Mouse (Mus musculus) stomach, postnatal 0 days (tissue): ENCODE data around the gene Rgs8. TPM values are rescaled to one million over a fixed set of nuclear protein-coding genes. Genes with fewer than 3 reads are reported as not detected.

Experiments used
- ATAC-seq: fragments of 200-750 bp; cut with Nextera tagmentation; 2 replicates; pipeline ENCODE4 v1.8.0; 2017; ENCODE audit not compliant: low FRiP score, low TSS enrichment
- DNase-seq: peaks from one replicate; pipeline ENCODE4 v3.0.0-alpha.2; 2016; ENCODE audit warnings: low spot score
- H3K27ac ChIP-seq: fragments of 300-500 bp; sonication (generic); replicated peaks from 2 replicates; pipeline ENCODE4 v1.5.1; 2014; ENCODE audit warnings: mild to moderate bottlenecking, control low read depth
- H3K27me3 ChIP-seq: fragments of 300-500 bp; sonication (generic); 2 replicates; pipeline ENCODE4 v1.6.1; 2014; ENCODE audit warnings: low read length; ENCODE audit not compliant: control insufficient read depth, insufficient read depth
- H3K36me3 ChIP-seq: fragments of 300-500 bp; sonication (generic); 2 replicates; pipeline ENCODE4 v1.6.1; 2014; ENCODE audit warnings: low read length, mixed read lengths; ENCODE audit not compliant: control insufficient read depth, insufficient read depth
- H3K4me1 ChIP-seq: fragments of 300-500 bp; sonication (generic); replicated peaks from 2 replicates; pipeline ENCODE4 v1.6.1; 2014; ENCODE audit warnings: antibody characterized with exemption; ENCODE audit not compliant: control insufficient read depth, insufficient read depth
- H3K4me2 ChIP-seq: fragments of 300-500 bp; sonication (generic); replicated peaks from 2 replicates; pipeline ENCODE4 v1.6.1; 2014; ENCODE audit warnings: low read depth, mild to moderate bottlenecking, control low read depth, moderate library complexity
- H3K4me3 ChIP-seq: fragments of 300-500 bp; sonication (generic); 2 replicates; pipeline ENCODE4 v1.5.1; 2014; ENCODE audit warnings: low read depth, low read length, control low read depth
- H3K9ac ChIP-seq: fragments of 300-500 bp; sonication (generic); 2 replicates; pipeline ENCODE4 v1.6.1; 2014; ENCODE audit warnings: mild to moderate bottlenecking, low read length, control low read depth, mixed read lengths
- H3K9me3 ChIP-seq: fragments of 300-500 bp; sonication (generic); 2 replicates; pipeline ENCODE4 v1.6.1; 2016; ENCODE audit warnings: low read length; ENCODE audit not compliant: control insufficient read depth
- CTCF ChIP-seq: IDR thresholded peaks from 2 replicates; pipeline ENCODE4 v1.5.1; 2016; ENCODE audit warnings: antibody characterized with exemption, low read depth, mild to moderate bottlenecking, moderate library complexity
- EP300 ChIP-seq: optimal IDR thresholded peaks from 2 replicates; pipeline ENCODE3; 2016; ENCODE audit warnings: antibody characterized with exemption
- WGBS: fragments of 180-500 bp; shearing (Covaris S2); extraction: QIAGEN DNeasy Blood & Tissue Kit; methylation state at CpG from one replicate; pipeline ENCODE4 v1.1.7; 2014; 5-methylcytosine and 5-hydroxymethylcytosine counted together
- polyA plus RNA-seq: library from polyadenylated mRNA; unstranded; fragments of >200 nt; fragmentation: Nextera tagmentation; extraction: Ambion mirVana; gene quantifications from 2 replicates; pipeline ENCODE4 v1.2.1, GENCODE M21; 2015

Rgs8 gene
- polyA plus RNA-seq, 1 experiment from 2014 or later: 0.16 TPM

- peaks cover 2% of the 10 kb centered on the region; the same call in 1 of the 2 replicates for H3K4me1 ChIP-seq
- DNase-seq (no peak), ATAC-seq (no peak)
- TF ChIP-seq EP300 (no peak), CTCF (no peak)
- H3K4me3 ChIP-seq: no peak overlapping the region
- no peaks in the 10 kb centered on the region for H3K27me3 ChIP-seq
- WGBS: 45% methylated on average over 5 of the region's 5 CpGs
- H3K27ac ChIP-seq: no peak overlapping the region
- no peak overlapping the region for H3K9ac ChIP-seq
- no peaks in the 10 kb centered on the region for H3K9me3 ChIP-seq
- no peak overlapping the region for H3K4me2 ChIP-seq
- no peaks in the 10 kb centered on the region for H3K36me3 ChIP-seq
These were observed 16.0 kb upstream of the Rgs8 start for GRCm38 (mm10) chr1:153636821-153637220.

DNA sequence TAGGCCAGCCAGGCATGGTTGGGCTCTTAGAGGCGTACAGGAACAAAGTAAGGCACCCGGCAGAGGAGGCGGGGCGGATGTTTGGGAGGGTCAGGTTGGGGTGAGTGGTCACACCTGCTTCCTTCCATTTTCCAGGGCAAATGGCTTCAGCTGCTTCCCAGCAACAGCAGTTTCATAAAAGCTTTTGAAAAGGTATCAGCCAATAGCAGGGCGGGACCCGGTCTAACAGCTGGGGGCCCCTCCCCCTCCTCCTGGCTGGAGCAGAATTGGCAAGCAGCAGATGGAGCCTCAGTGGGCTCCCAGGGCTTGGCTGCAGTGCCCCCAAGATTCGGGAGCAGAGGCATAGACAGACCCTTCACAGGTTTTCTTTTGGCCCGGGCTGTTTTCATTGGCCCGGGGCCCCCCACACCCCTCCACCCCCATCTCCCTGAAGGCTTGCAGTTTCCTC lies 11.3 kb upstream of the Rgs8 start:
- no peaks in the 10 kb centered on the region for H3K9me3 ChIP-seq
- H3K27ac ChIP-seq: peak overlapping the region; percentile 67
- ATAC-seq (peak; percentile 81), DNase-seq (peak; percentile 47)
- 6% methylated on average over 9 of the region's 9 CpGs for WGBS
- 0 out of 2 replicates have a peak overlapping the region, but pooled peaks have one; percentile 8 for H3K4me3 ChIP-seq
- peak overlapping the region; percentile 46 for H3K4me2 ChIP-seq
- no peak overlapping the region for H3K9ac ChIP-seq
- no peak for TF ChIP-seq EP300
- no peak for TF ChIP-seq CTCF
- H3K27me3 ChIP-seq: no peaks in the 10 kb centered on the region
- 0 out of 2 replicates have a peak, but pooled peaks cover 2% of the 10 kb centered on the region for H3K4me1 ChIP-seq
- H3K36me3 ChIP-seq: no peaks in the 10 kb centered on the region

GRCm38 (mm10) chr1:153641940-153642501 lies 10.8 kb upstream of the Rgs8 start:
- Histone ChIP-seq H3K9me3 (no peaks in the 10 kb centered on the region), H3K27ac (peak overlapping the region; percentile 67), H3K27me3 (no peaks in the 10 kb centered on the region), H3K4me2 (peak overlapping the region; percentile 46), H3K36me3 (no peaks in the 10 kb centered on the region), H3K4me3 (peak overlapping the region; percentile 8; the same call in 1 of the 2 replicates), H3K4me1 (0 out of 2 replicates have a peak, but pooled peaks cover 2% of the 10 kb centered on the region), H3K9ac (peak overlapping the region; percentile 38; the same call in 1 of the 2 replicates)
- DNase-seq (peak; percentile 40), ATAC-seq (peak; percentile 53; the same call in 1 of the 2 replicates)
- whole genome bisulfite sequencing: 13% methylated on average over 13 of the region's 13 CpGs
- no peak for TF ChIP-seq CTCF
- TF ChIP-seq EP300: no peak

GRCm38 (mm10) chr1:153653674-153654073 lies 849 bp downstream of the Rgs8 start:
- TF ChIP-seq EP300 (no peak), CTCF (no peak)
- Histone ChIP-seq H3K9me3 (no peaks in the 10 kb centered on the region), H3K36me3 (no peaks in the 10 kb centered on the region), H3K4me2 (no peak overlapping the region), H3K4me1 (no peaks in the 10 kb centered on the region; the same call in 1 of the 2 replicates), H3K27ac (no peak overlapping the region), H3K4me3 (no peak overlapping the region), H3K9ac (no peak overlapping the region), H3K27me3 (no peaks in the 10 kb centered on the region)
- ATAC-seq: no peak
- DNase-seq: no peak
- 13% methylated on average over 5 of the region's 5 CpGs for WGBS

- no peak overlapping the region for H3K9ac ChIP-seq
- H3K4me3 ChIP-seq: no peak overlapping the region
- DNase-seq: no peak
- ATAC-seq: no peak
- TF ChIP-seq CTCF (no peak), EP300 (no peak)
- no peaks in the 10 kb centered on the region for H3K9me3 ChIP-seq
- no peaks in the 10 kb centered on the region for H3K36me3 ChIP-seq
- H3K27me3 ChIP-seq: no peaks in the 10 kb centered on the region
- 65% methylated on average over 9 of the region's 9 CpGs for WGBS
- H3K4me1 ChIP-seq: no peaks in the 10 kb centered on the region
- no peak overlapping the region for H3K27ac ChIP-seq
- H3K4me2 ChIP-seq: no peak overlapping the region
These were observed 6.8 kb downstream of the Rgs8 start for GRCm38 (mm10) chr1:153659666-153660065.

DNA sequence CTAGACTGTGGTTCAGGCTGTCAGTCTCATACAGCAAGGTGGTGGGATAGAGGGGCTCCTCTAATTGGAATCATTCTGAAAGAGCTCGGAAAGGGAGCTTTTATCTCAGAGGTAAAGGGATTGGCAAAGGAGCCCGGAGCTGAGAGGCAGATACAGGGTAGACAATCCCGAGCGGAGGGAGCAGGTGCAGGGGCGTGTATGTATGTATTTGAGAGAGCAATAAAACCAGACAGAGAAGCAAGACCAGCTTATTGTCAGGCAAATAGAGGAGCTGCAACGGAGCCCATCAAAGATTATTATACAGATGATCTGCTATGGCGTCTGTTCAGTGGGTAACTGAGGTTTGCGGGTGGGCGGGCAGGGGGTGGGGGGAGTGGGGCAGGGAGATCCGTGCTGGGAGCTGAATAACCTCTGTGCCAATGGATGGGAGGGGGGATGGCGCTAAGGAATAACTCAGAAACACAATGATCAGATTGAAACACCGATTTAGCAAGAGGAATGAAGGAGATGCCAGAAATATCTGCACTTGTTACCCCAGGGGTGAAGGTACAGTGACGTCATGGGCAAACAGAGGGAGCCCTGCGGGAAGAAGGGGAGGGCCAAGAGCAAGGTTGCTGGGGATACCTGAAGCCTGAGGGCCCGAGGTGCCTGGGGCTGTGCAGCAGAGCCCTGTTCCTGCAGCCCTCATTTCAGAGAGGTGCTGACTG lies 8.3 kb downstream of the Rgs8 start:
- no peaks in the 10 kb centered on the region for H3K36me3 ChIP-seq

More for the DNA sequence above, 8.3 kb downstream of the Rgs8 start:
- no peak overlapping the region for H3K27ac ChIP-seq
- no peak overlapping the region for H3K9ac ChIP-seq
- WGBS: 28% methylated on average over 15 of the region's 15 CpGs
- peak; percentile 18 for DNase-seq
- TF ChIP-seq EP300: no peak
- no peak for TF ChIP-seq CTCF
- H3K4me1 ChIP-seq: no peaks in the 10 kb centered on the region
- no peaks in the 10 kb centered on the region for H3K9me3 ChIP-seq
- no peak overlapping the region for H3K4me2 ChIP-seq
- no peak for ATAC-seq
- no peak overlapping the region for H3K4me3 ChIP-seq
- no peaks in the 10 kb centered on the region for H3K27me3 ChIP-seq
